Mouse (Mus musculus): ENCODE results near the gene Mtmr6.

DNA sequence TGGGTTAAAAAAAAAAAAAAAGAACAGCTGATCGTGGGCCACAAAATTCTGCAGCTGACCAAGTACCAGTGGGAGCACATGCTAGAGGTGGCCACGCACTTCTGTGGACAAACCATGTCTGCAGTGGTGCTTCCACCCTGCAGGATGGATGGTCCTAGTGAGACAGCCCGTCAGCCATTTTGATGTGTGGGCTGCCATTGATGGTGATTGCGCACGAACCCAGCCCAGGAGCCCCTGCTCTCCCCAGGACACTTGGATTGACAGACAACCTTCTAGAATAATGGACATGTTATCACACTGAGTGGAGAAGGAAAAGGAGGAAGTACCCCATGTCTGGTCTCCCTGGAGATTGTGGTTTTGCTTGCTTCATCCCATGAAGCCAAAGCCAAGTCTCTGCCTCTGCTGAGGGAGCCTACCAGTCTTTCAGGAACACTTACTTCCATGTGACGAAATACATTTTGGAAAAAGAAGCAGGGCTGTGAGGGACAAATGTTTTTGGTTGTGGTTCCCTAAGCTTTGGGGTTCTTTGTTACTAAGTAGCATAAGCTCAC is 80.4 kb downstream of the Mtmr6 start:
- TF ChIP-seq POLR2A (IDR thresholded peaks at IDR 0.05; ENCODE audit: borderline replicate concordance, extremely low read depth, low read depth, low read length) (no peak), CTCF (IDR thresholded peaks at IDR 0.05; ENCODE audit: insufficient read depth, low read length) (no peak)
